In the genomic region with DNA sequence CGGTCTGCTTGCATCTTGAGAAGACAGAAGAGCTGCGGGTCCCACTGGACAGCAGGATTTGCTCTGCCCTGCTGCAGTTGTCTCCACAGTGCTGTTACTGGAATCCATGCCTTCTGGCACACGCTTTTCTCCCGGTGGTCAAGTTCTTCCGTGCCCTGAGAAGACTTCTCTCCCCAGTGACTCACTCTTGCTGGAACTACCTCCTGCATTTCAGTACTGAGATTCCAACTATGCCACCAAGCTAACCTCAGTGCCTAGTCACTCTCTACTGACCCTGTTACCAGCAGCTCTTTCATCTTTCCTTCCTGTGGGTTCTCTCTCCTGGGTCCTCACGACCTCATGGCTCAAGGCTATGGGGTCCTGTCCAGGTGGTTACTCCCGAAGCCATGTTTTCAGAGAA, we compare ENCODE assay signal across 21 mouse cellular contexts.
"Had no signal": no experiment of that assay in that cellular context is flagged by ENCODE, and none has a peak within 500 bp of the region (broad histone marks: within the 10 kb centered on the region; RNA-seq: fewer than 3 reads in every experiment).

No protein-coding gene starts in this region.

- H3K4me3 ChIP-seq: layer of hippocampus, adult 2 months; left cerebral cortex, adult 2 months; limb, embryonic 12.5 days; limb, embryonic 15.5 days; midbrain, embryonic 12.5 days; midbrain, embryonic 15.5 days; neural tube, embryonic 12.5 days; neural tube, embryonic 15.5 days had no signal

- ATAC-seq: midbrain, embryonic 15.5 days had no signal

- DNase-seq: kidney, adult 18-20 months; kidney, adult 9 months; kidney, postnatal 14 days; layer of hippocampus, adult 9-11 months; layer of hippocampus, postnatal 36 days; lung, adult 2 months; lung, postnatal 14 days; retina, postnatal 1 day; right cerebral cortex, postnatal 25 days; spleen, adult 18-20 months; thymus, adult 18-20 months; thymus, postnatal 36 days had no signal

- H3K4me1 ChIP-seq: limb, embryonic 12.5 days; limb, embryonic 15.5 days; midbrain, embryonic 12.5 days; midbrain, embryonic 15.5 days; neural tube, embryonic 12.5 days; neural tube, embryonic 15.5 days had no signal

- H3K27me3 ChIP-seq: limb, embryonic 12.5 days; limb, embryonic 15.5 days; midbrain, embryonic 12.5 days; midbrain, embryonic 15.5 days; neural tube, embryonic 12.5 days; neural tube, embryonic 15.5 days had no signal

- H3K27ac ChIP-seq: layer of hippocampus, adult 2 months; left cerebral cortex, adult 2 months; limb, embryonic 12.5 days; limb, embryonic 15.5 days; macrophage; midbrain, embryonic 12.5 days; midbrain, embryonic 15.5 days; neural tube, embryonic 12.5 days; neural tube, embryonic 15.5 days had no signal
